Mouse (Mus musculus) embryonic fibroblast, embryonic 13.5 days (primary cell): ENCODE results near the gene Ppip5k2.

ENCODE experiments used
- CTCF ChIP-seq: IDR thresholded peaks from 2 replicates; pipeline ENCODE4 v1.5.1; 2011; ENCODE audit warnings: mild to moderate bottlenecking, control low read depth, low read length, moderate library complexity, borderline replicate concordance; ENCODE audit not compliant: insufficient read depth
- POLR2A ChIP-seq: IDR thresholded peaks from 2 replicates; pipeline ENCODE4 v1.6.1; 2011; ENCODE audit warnings: low read depth, mild to moderate bottlenecking, control low read depth, low read length, moderate library complexity

DNA sequence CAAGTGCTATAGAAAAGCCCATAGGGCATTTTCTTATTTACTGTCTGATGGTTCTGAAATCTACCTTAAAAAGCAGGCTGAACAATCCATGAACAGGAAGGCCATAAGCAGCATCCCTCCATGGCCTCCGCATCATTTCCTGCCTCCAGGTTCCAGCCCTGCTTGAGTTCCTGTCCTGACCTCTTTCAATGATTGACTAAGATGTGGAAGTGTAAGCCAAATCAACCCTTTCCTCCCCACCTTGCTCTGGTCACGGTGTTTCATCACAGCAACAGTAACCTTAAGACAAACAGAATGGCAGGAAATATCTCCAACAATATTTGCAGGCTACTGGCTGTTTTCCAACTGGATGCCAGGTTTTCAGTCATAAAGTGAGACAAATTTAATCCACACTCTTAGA, 113.0 kb downstream of the Ppip5k2 start:
- TF ChIP-seq POLR2A: no peak
- TF ChIP-seq CTCF: no peak
